Mouse (Mus musculus): ENCODE measurements around the gene Rps27a. TPM values are rescaled to one million over a fixed set of nuclear protein-coding genes. Genes with fewer than 3 reads are reported as not detected.
A peak's percentile ranks its signal among the peaks of the same experiment; 100 is the strongest.

The Rps27a gene
- polyA plus RNA-seq, 1 experiment: 581 TPM

DNA sequence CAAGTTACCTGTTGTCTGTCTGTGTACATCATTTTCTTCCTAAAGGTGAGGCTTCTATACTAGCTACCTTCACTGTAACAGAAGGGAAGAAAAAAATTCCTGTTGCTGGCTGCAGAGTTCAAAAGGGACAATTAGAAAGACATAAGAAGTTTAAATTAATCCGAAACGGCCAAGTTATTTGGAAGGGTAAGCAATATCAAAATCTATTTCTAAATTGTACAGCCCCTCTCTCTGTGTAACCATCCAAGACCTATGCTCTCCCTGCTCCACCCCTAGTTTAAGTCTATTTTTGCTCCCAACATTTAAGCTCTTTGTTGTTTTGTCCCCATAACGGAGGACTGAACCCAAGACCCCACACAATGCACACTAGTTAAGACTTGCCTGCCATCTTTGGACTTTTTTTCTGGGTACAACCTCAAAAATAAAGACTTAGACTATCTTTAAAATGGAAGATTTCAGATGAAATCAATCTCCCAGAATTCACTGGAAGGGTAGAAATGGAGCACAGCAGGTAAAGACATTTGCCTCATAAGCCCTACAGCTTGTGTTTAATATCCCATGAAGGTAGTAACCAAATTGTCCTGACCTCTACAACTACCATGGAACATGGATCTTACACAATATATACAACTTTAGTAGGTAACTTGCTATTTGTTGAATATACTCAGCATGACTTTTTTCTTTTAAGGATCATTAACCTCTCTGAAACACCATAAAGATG, 3.5 kb downstream of the Rps27a start:
- Histone ChIP-seq H3K4me1 (ENCODE audit: control insufficient read depth, insufficient read depth, insufficient read length, low read length) (0 out of 2 replicates have a peak, but pooled peaks cover 2% of the 10 kb centered on the region), H3K27ac (replicated peaks; ENCODE audit: low read depth, low read length) (no peak overlapping the region), H3K4me3 (ENCODE audit: insufficient read depth, low read depth, low read length) (no peak overlapping the region)

DNA sequence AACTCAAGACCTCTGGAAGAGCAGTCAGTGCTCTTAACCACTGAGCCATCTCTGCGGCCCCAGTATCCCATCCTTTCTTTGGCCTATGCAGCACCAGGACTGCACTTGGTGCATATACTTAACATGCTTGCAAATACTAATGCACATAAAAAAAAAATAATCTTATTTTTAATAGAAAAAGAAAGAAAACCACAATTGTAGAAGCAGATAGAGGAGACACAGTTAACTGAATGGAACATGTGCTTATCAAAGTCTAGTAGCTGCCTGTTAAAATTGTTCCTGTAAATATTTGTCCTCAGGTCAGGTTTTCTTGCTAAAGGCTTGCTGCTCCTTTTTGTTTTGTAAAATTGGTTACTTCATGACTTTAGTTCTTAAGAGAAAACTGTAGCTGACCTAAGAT, 9.7 kb downstream of the Rps27a start:
- H3K4me1 ChIP-seq (ENCODE audit: control insufficient read depth, insufficient read depth, insufficient read length, low read length): no peaks in the 10 kb centered on the region
- H3K4me3 ChIP-seq (ENCODE audit: insufficient read depth, low read depth, low read length): no peak overlapping the region
- H3K27ac ChIP-seq (replicated peaks; ENCODE audit: low read depth, low read length): no peak overlapping the region

DNA sequence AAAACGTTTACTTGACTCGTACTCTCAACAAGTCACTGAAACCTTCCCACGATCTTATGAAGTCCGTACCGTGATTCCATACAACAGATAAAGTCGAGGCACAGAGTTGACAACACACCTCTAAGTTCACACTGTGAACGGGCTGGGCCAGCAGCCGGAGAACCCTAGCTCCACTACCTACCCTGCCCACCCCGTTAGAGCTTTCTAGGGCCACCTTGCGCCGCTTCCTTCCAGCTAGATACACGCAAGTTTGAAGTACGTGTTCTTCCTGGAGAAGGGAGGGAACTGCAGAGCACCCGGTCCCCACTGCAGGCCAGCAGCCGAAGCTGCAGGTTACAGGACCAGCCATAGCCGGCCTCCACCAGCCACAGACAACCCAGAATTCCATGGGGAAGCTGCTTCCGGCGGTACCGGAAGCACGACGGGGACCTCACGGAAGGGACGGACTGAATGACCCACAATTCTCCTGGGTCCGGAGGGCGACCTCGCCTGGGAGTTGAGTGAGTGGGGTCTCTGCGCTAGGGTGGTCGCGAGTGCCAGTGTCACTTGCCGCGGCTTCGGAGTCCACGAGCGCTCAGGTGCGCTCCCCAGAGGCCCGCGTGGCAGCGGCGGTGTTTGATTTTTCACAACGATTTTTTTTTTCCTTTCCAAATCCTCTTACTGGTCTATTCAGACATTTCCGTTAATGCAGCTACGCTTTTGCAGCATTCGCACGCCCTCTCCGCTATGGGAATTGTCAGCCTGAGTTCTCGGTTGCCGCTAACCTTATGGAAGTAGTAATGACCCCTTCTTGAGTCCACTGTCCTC, 21.7 kb downstream of the Rps27a start, which contains the start of gene Mtif2:
TSS of gene Mtif2 (plus strand) at position 421 of the 807 bp plus-strand sequence.
- peak within 1 kb of the TSS; percentile 86 for H3K27ac ChIP-seq (replicated peaks; ENCODE audit: low read depth, low read length)
- peak within 1 kb of the TSS; percentile 90 for H3K4me3 ChIP-seq (ENCODE audit: insufficient read depth, low read depth, low read length)
- H3K4me1 ChIP-seq (ENCODE audit: control insufficient read depth, insufficient read depth, insufficient read length, low read length): peaks cover 2% of the 10 kb centered on the region; the same call in 1 of the 2 replicates

DNA sequence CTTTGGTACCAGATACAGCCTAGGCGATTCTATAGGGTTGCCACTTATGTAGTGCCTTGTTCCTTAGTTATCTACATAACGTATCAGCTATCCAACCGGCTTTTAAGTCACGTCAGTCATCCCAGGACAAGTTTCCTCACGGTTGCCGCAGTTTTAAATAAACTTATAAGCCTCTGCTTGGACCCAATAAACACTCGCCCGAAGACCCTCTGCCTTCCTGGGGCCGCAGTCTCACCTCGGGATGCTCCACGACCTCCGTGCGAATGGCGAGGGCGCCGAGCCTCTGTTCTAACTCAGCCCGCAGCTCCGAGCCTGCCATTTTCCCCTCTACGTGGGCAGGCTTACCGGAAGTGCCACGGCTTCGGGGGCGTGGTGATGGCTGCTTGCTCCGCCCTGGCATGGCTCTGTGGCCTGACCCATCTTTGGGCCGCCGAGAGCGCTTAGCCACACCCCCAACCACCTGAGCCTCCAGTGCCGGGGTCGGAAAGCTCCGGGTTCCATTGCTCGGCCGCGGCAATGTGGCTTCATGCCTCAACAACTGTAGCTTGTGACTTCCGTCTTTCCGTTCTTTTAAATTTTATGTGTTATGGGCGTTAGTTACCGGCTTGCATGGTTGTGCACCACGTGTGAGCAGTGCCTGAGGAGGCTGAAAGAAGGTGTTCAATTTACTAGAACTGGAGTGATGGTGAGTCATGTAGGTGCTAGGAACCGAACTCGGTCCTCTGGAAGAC, 33.1 kb downstream of the Rps27a start, which contains the start of gene Prorsd1:
TSS of gene Prorsd1 (minus strand) at position 352 of the 731 bp plus-strand sequence.
- peak within 1 kb of the TSS; percentile 66 for H3K4me3 ChIP-seq (ENCODE audit: insufficient read depth, low read depth, low read length)

DNA sequence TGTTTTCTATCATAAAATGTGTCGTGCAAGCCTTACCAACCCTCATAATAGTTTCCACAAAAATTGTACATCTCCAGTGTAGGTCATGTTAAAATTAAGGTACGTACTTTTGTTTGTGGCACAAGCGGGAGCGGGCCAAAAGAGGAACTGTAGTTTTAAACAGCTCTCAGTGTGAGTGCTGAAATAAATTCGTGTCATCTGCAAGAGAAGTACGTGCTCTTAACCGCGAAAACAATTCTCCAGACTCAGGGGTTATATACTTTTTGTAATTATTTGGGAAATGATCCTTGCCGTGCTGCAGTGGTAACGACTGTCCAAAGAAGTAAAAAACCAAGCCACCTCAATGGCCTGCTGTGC, 33.6 kb downstream of the Rps27a start:
- peak overlapping the region; percentile 44; the same call in 1 of the 2 replicates for H3K27ac ChIP-seq (replicated peaks; ENCODE audit: low read depth, low read length)
- H3K4me1 ChIP-seq (ENCODE audit: control insufficient read depth, insufficient read depth, insufficient read length, low read length): no peaks in the 10 kb centered on the region
- peak overlapping the region; percentile 66 for H3K4me3 ChIP-seq (ENCODE audit: insufficient read depth, low read depth, low read length)

More for the DNA sequence above, 33.1 kb downstream of the Rps27a start, which contains the start of gene Prorsd1:
- Histone ChIP-seq H3K27ac (replicated peaks; ENCODE audit: low read depth, low read length) (peak within 1 kb of the TSS; percentile 44), H3K4me1 (ENCODE audit: control insufficient read depth, insufficient read depth, insufficient read length, low read length) (no peaks in the 10 kb centered on the region)

DNA sequence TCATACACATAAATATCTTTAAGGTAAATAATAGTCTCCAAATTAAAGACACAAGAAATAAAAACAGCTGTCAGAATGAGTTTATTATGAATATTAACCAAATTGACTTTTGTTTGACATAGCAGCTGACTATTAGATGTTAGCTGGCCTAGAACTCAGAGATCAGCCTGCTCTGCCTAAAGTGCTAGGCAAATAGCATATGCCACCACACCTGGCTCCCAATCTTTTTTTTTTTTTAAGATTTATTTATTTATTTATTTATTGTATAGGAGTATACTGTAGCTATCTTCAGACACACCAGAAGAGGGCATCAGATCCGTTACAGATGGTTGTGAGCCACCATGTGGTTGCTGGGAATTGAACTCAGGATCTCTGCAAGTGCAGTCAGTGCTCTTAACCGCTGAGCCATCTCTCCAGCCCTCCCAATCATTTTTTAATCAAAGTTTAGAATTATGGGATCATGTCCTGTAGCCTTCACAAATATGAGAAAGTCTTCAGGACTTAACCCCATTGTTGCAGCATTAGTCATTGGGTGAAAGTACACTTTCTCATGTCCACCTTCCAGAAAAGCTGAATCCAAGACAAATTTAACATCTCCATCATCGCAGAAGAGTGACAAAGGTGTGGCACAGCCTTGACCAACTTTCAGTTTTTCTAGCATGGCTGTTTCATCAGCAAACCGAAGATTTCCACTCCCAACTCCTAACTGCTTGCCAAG, 34.9 kb downstream of the Rps27a start:
- no peak overlapping the region for H3K4me3 ChIP-seq (ENCODE audit: insufficient read depth, low read depth, low read length)

DNA sequence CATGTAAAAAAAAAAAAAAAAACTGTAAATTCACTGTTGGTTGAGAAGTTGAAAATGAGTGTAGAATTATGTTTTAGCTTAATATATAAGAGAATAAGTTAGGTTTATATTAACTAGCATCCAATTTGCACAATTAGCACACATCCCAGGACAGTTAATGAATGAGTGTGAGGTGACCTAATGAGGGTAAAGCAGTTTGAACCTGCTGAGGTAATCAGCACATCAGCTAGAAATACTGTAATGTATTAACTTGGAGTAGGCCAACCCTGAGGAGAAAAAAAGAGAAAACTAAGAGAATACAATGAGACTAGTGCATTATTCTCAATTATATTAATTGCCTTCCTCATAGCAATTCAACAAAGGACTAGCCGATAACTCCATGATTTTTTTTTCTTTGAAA, 38.5 kb downstream of the Rps27a start:
- Histone ChIP-seq H3K27ac (replicated peaks; ENCODE audit: low read depth, low read length) (no peak overlapping the region), H3K4me1 (ENCODE audit: control insufficient read depth, insufficient read depth, insufficient read length, low read length) (no peaks in the 10 kb centered on the region), H3K4me3 (ENCODE audit: insufficient read depth, low read depth, low read length) (no peak overlapping the region)

More for the DNA sequence above, 34.9 kb downstream of the Rps27a start:
- Histone ChIP-seq H3K27ac (replicated peaks; ENCODE audit: low read depth, low read length) (no peak overlapping the region), H3K4me1 (ENCODE audit: control insufficient read depth, insufficient read depth, insufficient read length, low read length) (no peaks in the 10 kb centered on the region)

DNA sequence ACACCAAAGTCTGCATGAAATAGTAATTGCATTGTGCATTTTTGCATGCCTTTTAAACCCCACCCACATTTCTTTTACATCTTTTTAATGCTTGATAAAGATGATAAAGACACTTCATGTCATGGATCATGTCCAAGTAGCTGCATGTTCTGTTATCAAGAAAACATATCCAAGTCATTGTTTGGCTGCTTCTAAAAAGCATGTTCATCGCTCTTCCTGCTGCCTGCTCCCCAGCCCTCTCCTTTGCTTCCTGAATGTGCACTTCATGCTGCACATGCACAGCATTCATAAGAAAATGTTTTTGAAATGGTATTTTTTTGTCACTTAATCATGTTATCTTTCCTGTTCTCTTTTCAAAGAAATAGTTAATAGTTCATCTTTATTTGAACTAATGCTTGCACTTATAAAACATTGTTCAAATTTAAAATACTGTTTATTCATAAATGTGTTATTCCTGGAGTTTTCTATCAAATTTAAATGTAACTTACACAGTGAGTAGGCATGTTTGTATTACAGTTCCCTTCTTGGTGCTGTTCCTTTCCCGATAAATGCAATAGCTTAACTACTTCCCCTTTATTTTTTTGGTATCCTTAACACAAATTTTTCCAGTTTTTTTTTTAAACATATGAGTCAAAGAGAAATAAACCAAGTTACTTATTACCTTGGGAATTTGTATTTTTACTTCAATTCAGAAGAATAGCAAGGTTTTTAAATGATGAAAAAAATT, 42.8 kb downstream of the Rps27a start:
- Histone ChIP-seq H3K4me3 (ENCODE audit: insufficient read depth, low read depth, low read length) (no peak overlapping the region), H3K4me1 (ENCODE audit: control insufficient read depth, insufficient read depth, insufficient read length, low read length) (no peaks in the 10 kb centered on the region), H3K27ac (replicated peaks; ENCODE audit: low read depth, low read length) (no peak overlapping the region)

DNA sequence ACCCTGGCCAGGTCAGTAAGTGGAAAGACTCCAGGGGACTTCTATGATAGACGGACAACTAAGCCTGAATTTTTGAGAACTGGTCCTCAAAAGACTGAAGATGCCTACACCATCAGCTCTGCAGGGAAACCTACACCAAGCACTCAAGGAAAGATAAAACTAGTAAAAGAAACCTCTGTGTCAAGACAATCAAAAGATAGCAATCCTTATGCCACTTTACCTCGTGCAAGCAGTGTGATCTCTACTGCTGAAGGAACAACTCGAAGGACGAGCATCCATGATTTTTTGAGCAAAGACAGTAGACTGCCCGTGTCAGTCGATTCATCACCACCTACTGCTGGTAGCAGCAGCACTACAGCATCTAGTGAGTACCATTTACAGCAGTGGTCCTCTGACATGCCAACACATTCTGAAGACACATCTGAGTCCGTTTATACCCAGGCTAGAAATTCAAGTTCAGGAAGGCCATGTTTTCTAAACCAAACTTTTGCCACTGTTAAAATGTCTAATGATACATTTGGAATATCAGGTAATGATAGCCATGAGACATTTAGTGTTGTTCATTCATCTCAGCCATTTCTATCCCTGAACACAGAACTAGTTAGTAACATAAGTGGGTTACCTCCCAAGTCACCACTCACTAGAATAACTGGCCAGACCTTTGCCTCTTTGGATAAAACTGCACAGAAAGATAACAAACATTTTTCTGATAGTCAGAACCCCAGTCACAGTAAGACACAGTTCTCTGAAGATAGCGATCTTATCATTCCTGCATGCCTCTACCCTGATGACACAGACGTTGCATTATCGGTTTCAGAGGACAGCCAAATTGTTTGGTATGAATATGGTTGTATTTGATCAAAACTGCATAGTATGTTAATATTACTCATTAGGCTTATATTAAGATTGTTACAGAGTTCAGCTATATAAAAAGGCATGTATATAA, 43.7 kb downstream of the Rps27a start:
- H3K4me1 ChIP-seq (ENCODE audit: control insufficient read depth, insufficient read depth, insufficient read length, low read length): no peaks in the 10 kb centered on the region
- H3K27ac ChIP-seq (replicated peaks; ENCODE audit: low read depth, low read length): no peak overlapping the region
- no peak overlapping the region for H3K4me3 ChIP-seq (ENCODE audit: insufficient read depth, low read depth, low read length)

DNA sequence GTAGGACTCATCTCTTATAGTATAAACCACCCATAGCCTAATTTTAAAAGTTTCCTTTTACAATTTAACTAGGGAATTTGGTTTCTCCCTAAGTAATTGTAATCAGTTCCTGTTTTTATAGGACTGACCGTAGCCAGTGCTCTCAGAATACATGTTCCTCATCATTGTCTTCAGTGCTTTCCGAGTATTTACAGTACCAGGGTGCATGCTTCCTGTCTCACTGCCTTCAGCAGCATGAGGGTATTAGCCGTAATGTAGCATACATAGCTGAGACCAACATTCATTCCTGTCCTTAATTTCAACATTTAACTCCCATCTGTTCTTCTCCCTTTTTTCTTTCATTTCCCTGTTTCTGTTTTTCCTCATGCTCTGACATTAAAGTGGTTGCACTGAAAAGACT, 50.9 kb downstream of the Rps27a start:
- Histone ChIP-seq H3K4me1 (ENCODE audit: control insufficient read depth, insufficient read depth, insufficient read length, low read length) (no peaks in the 10 kb centered on the region), H3K4me3 (ENCODE audit: insufficient read depth, low read depth, low read length) (no peak overlapping the region), H3K27ac (replicated peaks; ENCODE audit: low read depth, low read length) (no peak overlapping the region)
